Mouse (Mus musculus): ENCODE results near the gene Prdm16. TPM values are rescaled to one million over a fixed set of nuclear protein-coding genes. Genes with fewer than 3 reads are reported as not detected.

The Prdm16 gene
- total RNA-seq, 2 experiments from 2014 or later: 12.0 to 15.3 TPM

GRCm38 (mm10) chr4:154567942-154568341 is 68.7 kb downstream of the Prdm16 start:
- DNase-seq (ENCODE audit: low spot score in 2 of 2): no peak

GRCm38 (mm10) chr4:154563201-154563600 is 73.5 kb downstream of the Prdm16 start:
- DNase-seq (ENCODE audit: low spot score in 2 of 2): no peak

- no peak for DNase-seq (ENCODE audit: low spot score in 2 of 2)
Measured at GRCm38 (mm10) chr4:154558041-154558440, 78.6 kb downstream of the Prdm16 start.

GRCm38 (mm10) chr4:154557168-154557567 is 79.5 kb downstream of the Prdm16 start:
- no peak for DNase-seq (ENCODE audit: low spot score in 2 of 2)

- DNase-seq (ENCODE audit: low spot score in 2 of 2): no peak
Measured at GRCm38 (mm10) chr4:154556418-154556817, 80.3 kb downstream of the Prdm16 start.

- DNase-seq (ENCODE audit: low spot score in 2 of 2): peak; percentile 59 to 76
Measured at GRCm38 (mm10) chr4:154549961-154550393, 86.7 kb downstream of the Prdm16 start.

- DNase-seq (ENCODE audit: low spot score in 2 of 2): no peak
Measured at GRCm38 (mm10) chr4:154549497-154549896, 87.2 kb downstream of the Prdm16 start.

GRCm38 (mm10) chr4:154547176-154547855 is 89.4 kb downstream of the Prdm16 start:
- no peak for DNase-seq (ENCODE audit: low spot score in 2 of 2)

GRCm38 (mm10) chr4:154545296-154545695 is 91.4 kb downstream of the Prdm16 start:
- no peak for DNase-seq (ENCODE audit: low spot score in 2 of 2)

- no peak for DNase-seq (ENCODE audit: low spot score in 2 of 2)
Measured at GRCm38 (mm10) chr4:154543921-154544320, 92.8 kb downstream of the Prdm16 start.

GRCm38 (mm10) chr4:154543128-154543527 is 93.5 kb downstream of the Prdm16 start:
- DNase-seq (ENCODE audit: low spot score in 2 of 2): peak in 1 of 2 experiments; percentile 44

GRCm38 (mm10) chr4:154542568-154542967 is 94.1 kb downstream of the Prdm16 start:
- DNase-seq (ENCODE audit: low spot score in 2 of 2): no peak

GRCm38 (mm10) chr4:154541632-154542276 is 94.9 kb downstream of the Prdm16 start:
- no peak for DNase-seq (ENCODE audit: low spot score in 2 of 2)

GRCm38 (mm10) chr4:154540671-154541070 is 96.0 kb downstream of the Prdm16 start:
- no peak for DNase-seq (ENCODE audit: low spot score in 2 of 2)

- no peak for DNase-seq (ENCODE audit: low spot score in 2 of 2)
Measured at GRCm38 (mm10) chr4:154539703-154540102, 97.0 kb downstream of the Prdm16 start.

GRCm38 (mm10) chr4:154538727-154539126 is 97.9 kb downstream of the Prdm16 start:
- no peak for DNase-seq (ENCODE audit: low spot score in 2 of 2)

- no peak for DNase-seq (ENCODE audit: low spot score in 2 of 2)
Measured at GRCm38 (mm10) chr4:154536110-154536509, 100.6 kb downstream of the Prdm16 start.

- no peak for DNase-seq (ENCODE audit: low spot score in 2 of 2)
Measured at GRCm38 (mm10) chr4:154531368-154531767, 105.3 kb downstream of the Prdm16 start.

- no peak for DNase-seq (ENCODE audit: low spot score in 2 of 2)
Measured at GRCm38 (mm10) chr4:154530336-154530735, 106.3 kb downstream of the Prdm16 start.

- no peak for DNase-seq (ENCODE audit: low spot score in 2 of 2)
Measured at GRCm38 (mm10) chr4:154527506-154527905, 109.2 kb downstream of the Prdm16 start.

GRCm38 (mm10) chr4:154526351-154526786 is 110.3 kb downstream of the Prdm16 start:
- no peak for DNase-seq (ENCODE audit: low spot score in 2 of 2)

- no peak for DNase-seq (ENCODE audit: low spot score in 2 of 2)
Measured at GRCm38 (mm10) chr4:154523898-154524297, 112.8 kb downstream of the Prdm16 start.
